Mouse (Mus musculus) left cerebral cortex, postnatal 14 days (tissue): ENCODE data around the gene Capn7. TPM values are rescaled to one million over a fixed set of nuclear protein-coding genes. Genes with fewer than 3 reads are reported as not detected.

Experiments
- DNase-seq, 2 experiments: peaks; one replicate each; pipeline ENCODE4 v3.0.0; 2021 to 2022; ENCODE audit warnings: low spot score in 2 of 2, mixed read lengths in 1 of 2
- intact Hi-C: fragments of 180-260 bp; cut with DNase I; formaldehyde crosslinking; loops from one replicate; pipeline ENCODE4 v1.15.1; 2025
- total RNA-seq, 2 experiments: library from RNA; stranded (reverse); gene quantifications; 2 replicates each; pipeline ENCODE4 v1.2.3; 2021

The Capn7 gene
- total RNA-seq, 2 experiments from 2014 or later, result 34.3 to 36.7 TPM

DNA sequence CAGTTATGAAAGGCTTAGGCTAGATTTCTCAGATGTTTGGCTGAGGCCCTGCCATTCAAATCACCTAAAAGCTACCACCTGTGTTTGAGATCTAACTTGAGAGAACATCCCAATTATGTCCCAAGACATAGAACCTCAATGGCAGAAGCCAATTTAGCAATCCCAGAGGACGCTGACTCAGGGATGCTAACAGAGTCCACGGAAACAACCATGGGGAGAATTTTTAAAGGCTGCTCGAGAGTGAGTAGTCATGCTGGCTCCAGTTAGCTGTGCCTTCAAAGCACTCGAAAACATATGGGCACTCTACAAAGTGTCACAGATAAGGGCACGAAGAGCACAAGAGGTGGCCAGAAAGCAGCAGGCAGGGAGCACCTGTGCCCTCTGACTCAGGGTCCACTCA, 55.9 kb downstream of the Capn7 start:
- DNase-seq, result no peak

DNA sequence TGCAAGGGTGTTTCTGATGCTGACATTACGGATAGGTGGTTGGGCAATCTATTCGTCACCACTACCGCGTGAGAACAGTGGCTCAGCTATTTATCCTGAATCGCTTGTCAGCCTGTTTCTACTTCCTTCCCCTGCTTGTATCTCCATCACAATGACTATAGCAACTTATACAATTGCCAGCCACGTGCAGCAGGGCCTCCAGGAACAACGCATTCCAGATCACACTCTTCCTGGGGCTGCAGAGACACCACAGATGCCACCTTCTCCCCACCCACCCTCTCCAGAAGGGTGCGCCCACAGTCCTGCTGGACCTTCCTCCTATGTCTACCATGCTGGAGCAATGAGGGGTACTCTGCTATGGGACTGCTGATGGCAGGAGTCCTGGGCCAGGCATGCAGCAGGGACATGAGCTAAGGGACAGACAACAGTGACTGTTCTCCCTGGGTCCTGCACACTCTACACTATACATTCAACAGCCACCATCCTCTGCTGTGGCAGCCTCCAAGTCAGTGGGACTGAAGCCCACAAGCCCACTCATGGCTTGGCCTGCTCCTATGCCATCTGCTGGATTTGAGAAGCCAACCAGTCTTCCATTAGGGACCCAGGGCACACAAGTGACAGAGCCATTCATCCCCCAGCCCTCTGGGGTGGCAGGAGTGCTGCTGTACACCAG, 56.6 kb downstream of the Capn7 start:
- DNase-seq, result peak; percentile 52 to 84
- intact Hi-C loops, result no loop called here

More for the DNA sequence above, 55.9 kb downstream of the Capn7 start:
- intact Hi-C loops, result no loop called here

DNA sequence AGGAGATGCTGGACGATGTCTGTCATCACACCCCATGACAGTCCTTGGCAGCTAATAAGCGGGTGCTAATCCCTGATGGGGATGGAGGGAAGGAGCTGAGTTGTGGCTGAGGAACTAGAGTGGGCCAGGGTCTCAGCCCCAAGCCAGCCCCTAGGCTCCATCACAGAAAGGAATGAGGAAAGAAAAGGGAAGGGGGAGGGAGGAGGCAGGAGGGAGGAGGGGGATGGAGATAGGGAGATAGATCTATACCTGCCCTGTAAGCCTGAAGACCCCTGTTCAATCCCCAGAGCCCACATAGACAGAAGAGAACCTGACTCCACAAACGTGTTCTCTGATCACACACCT, 57.1 kb downstream of the Capn7 start:
- no peak for DNase-seq
- intact Hi-C loops, result no loop called here

DNA sequence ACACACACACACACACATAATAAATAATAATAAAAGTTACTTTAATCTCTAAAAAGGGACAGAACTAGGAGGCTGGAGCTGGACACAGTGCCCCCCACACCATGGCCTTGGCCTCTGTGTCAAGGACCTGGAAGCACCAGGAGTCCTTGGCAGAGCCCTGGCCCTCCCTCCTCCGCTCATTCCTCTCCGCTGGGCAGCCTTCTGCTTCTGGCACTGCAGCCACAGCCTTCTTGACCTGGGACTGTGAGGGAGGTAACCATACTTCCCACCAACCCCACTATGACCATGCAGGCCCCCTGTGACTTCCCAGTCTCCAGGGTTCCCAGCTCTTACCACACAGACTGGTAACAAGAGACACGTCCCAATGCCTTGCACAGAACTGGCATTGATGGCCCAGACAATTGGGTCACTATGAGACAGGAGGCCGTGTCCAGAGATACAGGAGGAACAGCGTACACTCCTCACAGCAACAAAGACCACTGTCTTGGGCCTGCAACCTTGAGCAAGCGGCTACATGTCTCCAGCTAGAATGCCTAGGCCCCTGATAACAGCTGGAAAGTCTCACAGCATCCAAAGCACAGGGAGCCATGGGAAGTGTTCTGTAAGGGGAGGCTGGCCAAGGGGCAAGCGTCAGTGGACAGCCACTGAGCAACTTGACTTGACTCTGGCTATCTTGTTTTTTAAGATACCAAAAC, 57.6 kb downstream of the Capn7 start:
- intact Hi-C loops, result no loop called here
- DNase-seq, result no peak

DNA sequence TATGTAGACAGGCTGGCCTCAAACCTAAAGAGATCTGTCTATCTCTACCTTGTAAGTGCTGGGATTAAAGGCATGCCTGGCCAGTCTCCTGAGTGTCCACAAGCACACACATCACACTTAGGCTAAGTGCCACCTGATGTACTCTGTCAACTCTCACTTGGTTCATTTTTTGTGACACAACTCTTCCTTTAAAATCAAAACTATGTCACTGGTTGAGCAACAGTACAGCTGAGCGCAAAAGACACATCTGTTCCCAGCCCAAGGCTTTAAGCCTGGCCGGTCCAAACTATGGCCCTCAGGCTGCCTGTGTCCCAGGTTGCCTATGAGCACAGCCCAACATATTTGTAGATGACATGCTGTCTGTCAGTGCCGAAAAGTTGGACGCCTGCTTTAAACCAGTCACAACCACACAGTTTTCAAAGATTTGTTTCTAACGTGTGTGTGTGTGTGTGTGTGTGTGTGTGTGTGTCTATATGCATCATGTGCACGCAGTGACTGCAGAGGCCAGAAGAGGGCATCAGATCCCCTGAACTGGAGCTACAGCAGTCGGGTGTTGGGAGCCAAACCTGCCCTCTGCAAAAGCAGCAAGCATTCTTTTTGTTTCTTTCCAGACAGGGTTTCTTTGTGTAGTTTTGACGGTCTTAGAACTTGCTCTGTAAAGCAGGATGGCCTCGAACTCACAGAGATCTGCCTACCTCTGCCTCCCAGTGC, 58.5 kb downstream of the Capn7 start:
- intact Hi-C loops, result no loop called here
- no peak for DNase-seq

DNA sequence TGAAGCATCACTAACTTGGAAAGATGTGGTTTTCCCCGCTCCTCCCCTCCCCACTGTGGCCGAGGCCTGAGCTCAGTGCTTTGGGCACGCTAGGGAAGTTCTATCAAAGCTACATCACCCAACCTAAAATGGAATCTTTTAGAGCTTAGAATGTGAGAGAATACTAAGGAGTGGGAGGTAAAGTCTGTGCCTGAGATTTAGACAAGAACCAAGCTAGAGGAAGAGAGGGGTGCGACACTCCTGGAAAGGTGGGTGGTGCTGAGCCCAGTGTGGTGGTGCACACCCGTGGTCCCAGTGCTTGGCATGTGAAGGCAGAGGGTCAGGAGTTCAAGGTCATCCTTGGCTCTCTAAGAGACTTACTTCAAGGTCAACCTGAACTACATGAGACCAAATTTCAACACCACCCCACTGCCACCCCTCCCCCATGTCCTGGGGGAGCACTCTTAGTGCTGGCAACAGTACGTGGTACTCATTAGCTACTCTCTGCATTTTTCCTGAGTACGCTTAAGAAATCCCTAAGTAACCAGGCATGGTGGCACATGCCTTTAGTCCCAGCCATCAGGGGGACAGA, 59.3 kb downstream of the Capn7 start:
- intact Hi-C loops, result no loop called here
- no peak for DNase-seq

DNA sequence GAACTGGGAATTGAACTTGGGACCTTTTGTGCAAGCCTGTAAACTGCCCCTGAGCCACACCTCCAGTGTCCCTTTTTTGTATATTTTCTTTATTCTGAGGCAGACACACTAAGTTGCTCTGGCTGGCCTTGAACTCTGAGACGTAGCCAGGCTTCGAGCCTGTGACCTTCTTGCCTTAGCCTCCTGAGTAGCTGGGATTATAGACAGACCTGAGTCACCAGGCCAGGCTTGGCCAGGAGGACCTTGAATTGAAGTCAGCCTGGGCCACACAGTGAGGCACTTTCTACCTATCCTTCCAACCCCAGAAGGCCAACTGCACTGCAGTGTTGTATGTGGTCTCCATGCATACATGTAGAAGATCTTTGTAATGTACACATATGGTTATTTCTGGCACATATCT, 60.0 kb downstream of the Capn7 start:
- intact Hi-C loops, result no loop called here
- no peak for DNase-seq

DNA sequence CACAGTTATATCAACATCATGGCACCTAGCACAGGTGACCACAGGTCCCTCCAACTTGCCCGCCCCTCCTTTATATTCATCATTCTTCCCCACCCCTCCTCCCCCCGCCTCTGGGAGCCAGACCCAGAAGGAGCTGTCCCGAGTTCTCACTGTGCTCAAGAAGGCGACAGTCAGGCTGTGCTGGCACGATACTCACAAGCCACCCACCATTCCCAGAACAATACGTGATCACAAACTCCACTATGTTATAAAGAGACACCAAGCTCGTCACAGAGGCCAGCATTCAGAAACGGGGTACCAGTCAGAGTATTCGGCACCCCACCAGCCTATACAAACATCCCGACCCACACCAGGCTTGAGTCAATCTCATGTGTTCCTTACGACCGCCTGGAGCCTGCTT, 60.9 kb downstream of the Capn7 start:
- intact Hi-C loops, result no loop called here
- DNase-seq, result no peak

DNA sequence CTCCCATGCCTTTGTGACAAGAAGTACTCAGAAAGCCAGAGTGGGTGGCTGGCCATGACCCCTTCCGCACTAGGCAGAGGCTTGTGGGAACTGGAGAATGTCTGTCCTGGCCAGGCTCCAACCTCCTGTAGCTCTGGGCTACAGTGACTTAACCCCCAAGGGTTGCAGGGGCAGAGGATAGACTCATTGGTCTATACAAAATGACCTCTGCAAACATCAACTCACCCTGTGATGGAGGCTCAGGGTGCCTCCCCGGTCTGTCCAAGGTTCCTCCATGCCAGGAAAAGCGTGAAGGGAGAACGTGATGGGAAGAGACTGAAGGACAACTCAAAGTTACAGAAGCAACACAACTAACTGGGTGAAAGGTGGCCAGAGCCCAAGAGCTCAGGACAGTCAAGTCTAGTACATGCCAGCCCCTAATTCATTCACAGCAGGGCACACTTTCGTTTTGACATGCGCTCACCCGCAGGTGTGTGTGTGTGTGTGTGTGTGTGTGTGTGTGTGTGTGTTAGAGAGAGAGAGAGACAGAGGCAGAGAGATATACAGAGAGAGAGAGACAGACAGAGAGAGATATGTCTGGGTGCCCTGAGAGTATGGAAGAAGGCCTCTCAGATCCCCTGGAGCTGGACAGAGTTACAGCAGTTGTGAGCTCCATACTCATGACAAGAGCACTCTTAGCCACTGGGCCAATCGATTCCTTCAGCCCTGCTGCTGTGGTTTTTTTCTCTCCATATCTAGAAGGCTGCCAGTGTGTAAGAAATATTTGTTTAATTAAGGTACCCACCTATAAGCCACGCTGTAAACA, 61.6 kb downstream of the Capn7 start:
- DNase-seq, result no peak
- intact Hi-C loops, result no loop called here

DNA sequence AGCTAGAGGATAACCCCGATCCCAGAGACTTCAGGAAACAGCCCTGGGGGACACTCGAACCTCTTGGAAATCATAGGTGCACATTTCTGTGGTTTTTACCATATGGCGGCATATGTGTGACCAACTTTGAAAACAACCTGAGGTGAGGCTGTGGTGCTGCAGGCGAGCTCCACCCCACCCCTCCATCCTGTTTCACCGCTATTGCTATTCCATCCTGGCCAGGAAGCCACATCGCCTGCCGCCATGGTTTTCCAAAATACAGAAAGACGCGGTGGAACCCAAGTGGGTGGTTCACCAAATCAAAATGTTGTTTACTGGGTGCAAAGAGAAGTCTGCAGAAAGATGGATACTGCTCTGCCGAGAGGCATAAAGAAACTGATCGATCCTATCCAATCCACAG, 62.4 kb downstream of the Capn7 start:
- DNase-seq, result no peak
- intact Hi-C loops, result no loop called here

DNA sequence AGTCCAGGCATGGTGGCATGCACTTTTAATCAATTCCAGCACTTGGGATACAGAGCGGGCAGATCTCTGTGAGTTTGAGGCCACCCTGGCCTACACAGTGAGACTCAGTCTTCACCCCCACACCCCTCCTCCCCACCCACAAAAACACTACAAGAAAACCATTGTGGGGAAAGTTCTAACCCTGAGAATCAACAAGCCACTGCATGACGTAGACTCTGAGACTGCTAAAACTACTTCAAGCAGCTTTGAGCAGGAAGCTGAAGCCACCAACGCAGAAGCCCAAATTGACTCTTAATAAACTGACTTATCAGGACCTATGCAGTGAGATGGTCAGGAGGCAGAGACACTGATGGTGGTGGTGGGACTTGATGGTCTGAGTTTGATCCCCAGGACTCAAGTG, 62.8 kb downstream of the Capn7 start:
- intact Hi-C loops, result no loop called here
- DNase-seq, result no peak

DNA sequence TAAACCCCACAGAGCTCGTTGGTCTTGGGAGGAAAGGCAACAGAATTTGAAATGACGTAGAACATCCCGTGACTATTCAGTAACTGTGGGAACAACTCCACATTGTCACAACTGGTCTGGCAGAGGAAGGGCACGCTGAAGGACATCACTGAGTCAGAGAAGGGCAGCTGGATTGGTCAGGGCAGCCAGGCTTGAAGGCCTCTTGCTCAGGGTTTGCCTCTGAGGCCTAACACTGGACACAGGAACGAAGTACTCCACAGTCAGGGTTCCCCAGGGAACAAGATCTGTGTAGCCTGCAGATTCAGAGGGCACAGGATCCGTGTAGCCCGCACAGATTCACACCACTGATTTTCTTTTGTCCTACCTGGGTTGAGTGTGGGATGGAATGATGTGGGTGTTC, 63.8 kb downstream of the Capn7 start:
- intact Hi-C loops, result no loop called here

DNA sequence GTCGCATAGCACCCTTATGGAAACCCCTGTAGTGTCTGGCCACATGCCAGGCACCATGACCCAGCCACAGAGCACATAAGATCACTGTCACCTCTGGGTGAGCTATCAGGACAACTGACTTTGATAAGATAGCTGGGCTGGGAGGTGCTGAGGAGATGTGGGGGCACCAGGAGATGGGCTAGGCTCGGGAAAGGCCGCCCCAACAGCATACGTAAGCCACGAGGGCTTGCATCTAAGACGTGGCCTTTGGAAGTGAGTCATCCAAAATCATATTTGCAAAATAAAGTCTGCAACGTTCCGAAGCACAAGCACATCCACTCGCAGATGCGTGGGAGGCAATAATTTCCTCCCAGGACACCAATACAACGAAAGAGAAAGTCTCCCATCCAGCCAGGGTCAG, 64.5 kb downstream of the Capn7 start:
- DNase-seq, result no peak
- intact Hi-C loops, result no loop called here

More for the DNA sequence above, 63.8 kb downstream of the Capn7 start:
- DNase-seq, result no peak

DNA sequence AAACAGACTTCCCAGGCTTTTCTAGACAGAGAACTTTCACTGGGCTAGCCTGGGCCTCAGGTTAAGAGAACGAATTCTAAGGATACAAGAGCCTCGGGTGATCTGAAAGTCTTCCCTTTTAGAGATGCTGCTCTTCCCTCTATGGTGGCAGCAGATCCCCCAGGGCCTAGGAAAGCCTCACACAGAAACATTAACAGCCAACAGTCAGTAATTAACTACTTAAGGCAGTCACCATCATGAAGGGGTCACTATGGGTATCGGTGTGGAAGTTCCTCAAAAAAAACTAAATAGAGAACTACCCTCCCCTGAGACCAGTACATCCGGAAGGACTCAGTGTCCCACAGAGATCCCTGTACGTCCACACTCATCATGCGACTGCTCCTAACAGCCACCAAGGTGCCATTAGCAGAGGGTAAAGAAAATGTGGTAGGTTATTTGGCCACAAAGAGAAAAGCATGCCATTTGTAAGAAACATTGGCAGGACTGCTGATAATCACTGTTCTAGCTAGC, 65.5 kb downstream of the Capn7 start:
- intact Hi-C loops, result no loop called here

DNA sequence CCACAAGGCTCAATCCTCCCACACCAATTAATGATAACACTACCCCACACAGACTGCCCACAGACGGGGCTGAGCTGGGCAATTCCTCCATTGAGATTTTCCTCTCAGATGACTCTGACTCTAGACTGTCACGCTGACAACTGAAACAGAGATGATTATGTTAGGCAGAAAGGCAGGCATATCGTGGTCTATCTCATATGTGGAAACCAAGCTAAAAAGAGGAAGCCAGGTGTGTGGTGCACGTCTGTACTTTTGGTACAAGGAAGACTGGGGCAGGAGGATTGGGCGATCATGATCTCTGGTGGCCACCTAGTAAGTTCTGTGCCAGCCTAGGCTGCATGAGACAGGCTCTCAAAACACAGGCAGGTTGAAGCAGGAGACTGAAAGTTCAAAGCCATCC, 66.3 kb downstream of the Capn7 start:
- intact Hi-C loops, result no loop called here
- no peak for DNase-seq

More for the DNA sequence above, 65.5 kb downstream of the Capn7 start:
- DNase-seq, result no peak

DNA sequence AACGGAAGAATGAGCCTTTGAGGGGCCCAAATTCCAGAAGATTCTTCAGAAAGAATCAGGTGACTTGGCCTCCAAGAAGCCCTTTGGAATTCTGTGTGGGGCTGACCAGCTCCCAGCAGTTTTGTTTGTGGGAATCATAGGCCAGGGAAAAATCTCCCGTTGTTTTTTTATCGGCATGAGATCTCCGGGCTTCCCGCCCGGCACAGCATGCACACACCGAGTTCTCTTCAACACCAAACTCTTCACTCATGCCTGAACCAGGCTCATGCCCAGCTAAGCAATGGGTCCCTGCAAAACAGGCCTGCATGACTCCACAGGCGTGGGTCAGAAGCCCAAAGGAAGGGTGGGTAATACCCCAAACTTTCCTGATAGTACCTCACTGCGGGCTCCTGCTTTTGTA, 67.1 kb downstream of the Capn7 start:
- no peak for DNase-seq
- intact Hi-C loops, result no loop called here

DNA sequence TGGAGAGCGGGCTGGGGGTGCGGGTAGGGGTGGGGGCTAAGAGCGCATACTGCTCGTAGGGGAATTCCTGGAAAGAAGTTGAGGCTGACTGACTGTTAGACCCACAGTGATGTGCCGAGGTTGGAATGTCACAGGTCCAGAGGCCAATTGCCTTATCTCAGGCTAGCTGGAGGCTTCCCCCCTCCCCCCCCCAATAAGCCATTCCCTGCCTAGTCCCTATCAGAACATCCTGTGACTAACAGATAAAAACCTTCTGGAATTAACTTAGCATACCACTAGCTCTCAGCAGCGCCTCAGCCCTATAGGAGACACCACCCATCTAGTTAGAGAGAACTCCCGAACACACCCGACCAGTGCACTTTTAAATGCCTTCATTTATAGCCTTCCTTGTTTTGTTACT, 67.6 kb downstream of the Capn7 start:
- DNase-seq, result no peak
- intact Hi-C loops, result no loop called here

DNA sequence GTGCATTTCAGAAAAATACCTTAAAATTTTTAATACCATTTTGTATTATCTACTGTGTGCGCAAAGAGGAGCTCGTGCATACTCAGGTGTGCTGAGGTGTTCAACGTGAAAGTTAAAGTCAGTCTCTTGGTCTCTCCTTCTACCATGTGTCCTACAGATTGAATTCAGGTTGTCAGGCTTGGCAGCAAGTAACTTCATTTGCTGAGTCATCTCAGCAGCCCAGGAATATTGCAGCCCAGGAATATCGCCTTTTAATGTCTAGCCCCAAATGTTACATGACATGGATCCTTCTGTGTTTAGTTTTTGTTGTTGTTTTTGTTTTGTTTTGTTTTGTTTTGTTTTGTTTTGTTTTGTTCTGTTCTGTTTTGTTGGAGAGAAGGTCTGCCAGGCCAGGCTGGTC, 68.2 kb downstream of the Capn7 start:
- intact Hi-C loops, result no loop called here
- no peak for DNase-seq

DNA sequence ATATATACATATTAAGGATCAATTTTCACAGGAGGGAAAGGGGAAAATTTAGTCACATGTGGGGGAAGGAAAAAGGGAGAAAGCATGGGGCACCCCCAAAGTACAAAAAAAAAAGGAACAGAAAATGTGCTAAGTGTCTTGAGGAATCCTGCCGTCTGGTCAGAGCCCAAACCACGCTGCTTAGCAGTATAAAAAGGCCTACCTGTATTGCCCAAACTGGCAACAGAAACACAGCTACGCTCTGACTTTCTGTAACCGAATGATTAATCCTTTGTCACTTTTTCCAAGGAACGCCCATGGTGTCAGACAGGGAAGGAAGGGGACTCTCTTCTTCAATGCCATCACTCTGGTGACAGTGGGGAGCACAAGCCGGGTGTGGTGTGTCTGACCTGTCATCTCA, 69.2 kb downstream of the Capn7 start:
- no peak for DNase-seq
- intact Hi-C loops, result no loop called here
